Mouse (Mus musculus) forebrain, embryonic 15.5 days (tissue): ENCODE measurements around the gene Ppt2. TPM values are rescaled to one million over a fixed set of nuclear protein-coding genes. Genes with fewer than 3 reads are reported as not detected.

Source experiments
- ATAC-seq: fragments of 200-750 bp; cut with Nextera tagmentation; replicated peaks from 2 replicates; pipeline ENCODE4 v1.8.0; 2017; ENCODE audit warnings: mild to moderate bottlenecking, moderate TSS enrichment, moderate library complexity
- H3K27ac ChIP-seq: fragments of 300-500 bp; sonication (generic); replicated peaks from 2 replicates; pipeline ENCODE4 v1.5.1; 2015; ENCODE audit warnings: mild to moderate bottlenecking, inconsistent platforms
- H3K27me3 ChIP-seq: fragments of 300-500 bp; sonication (generic); 2 replicates; pipeline ENCODE4 v1.6.1; 2015; ENCODE audit warnings: inconsistent platforms
- H3K36me3 ChIP-seq: fragments of 300-500 bp; sonication (generic); 2 replicates; pipeline ENCODE4 v1.6.1; 2015; ENCODE audit warnings: mild to moderate bottlenecking, inconsistent platforms
- H3K4me1 ChIP-seq: fragments of 300-500 bp; sonication (generic); 2 replicates; pipeline ENCODE4 v1.6.1; 2015; ENCODE audit warnings: inconsistent platforms
- H3K4me2 ChIP-seq: fragments of 300-500 bp; sonication (generic); replicated peaks from 2 replicates; pipeline ENCODE4 v1.6.1; 2015; ENCODE audit warnings: mild to moderate bottlenecking, inconsistent platforms
- H3K4me3 ChIP-seq: fragments of 300-500 bp; sonication (generic); 2 replicates; pipeline ENCODE4 v1.5.1; 2015; ENCODE audit warnings: mild to moderate bottlenecking, inconsistent platforms
- H3K9ac ChIP-seq: fragments of 300-500 bp; sonication (generic); replicated peaks from 2 replicates; pipeline ENCODE4 v1.6.1; 2015; ENCODE audit warnings: mild to moderate bottlenecking, inconsistent platforms
- H3K9me3 ChIP-seq: fragments of 300-500 bp; sonication (generic); 2 replicates; pipeline ENCODE4 v1.6.1; 2016; ENCODE audit warnings: inconsistent platforms
- WGBS: fragments of 180-500 bp; shearing (Covaris S2); methylation state at CpG from one replicate; pipeline ENCODE4 v1.1.7; 2015; ENCODE audit warnings: mixed read lengths; 5-methylcytosine and 5-hydroxymethylcytosine counted together
- polyA plus RNA-seq: library from polyadenylated mRNA; unstranded; fragments of >200 nt; fragmentation: Nextera tagmentation; extraction: Ambion mirVana; gene quantifications from 2 replicates; pipeline ENCODE4 v1.2.1, GENCODE M21; 2015

The Ppt2 gene
- polyA plus RNA-seq, 1 experiment from 2014 or later, result 18.2 TPM

DNA sequence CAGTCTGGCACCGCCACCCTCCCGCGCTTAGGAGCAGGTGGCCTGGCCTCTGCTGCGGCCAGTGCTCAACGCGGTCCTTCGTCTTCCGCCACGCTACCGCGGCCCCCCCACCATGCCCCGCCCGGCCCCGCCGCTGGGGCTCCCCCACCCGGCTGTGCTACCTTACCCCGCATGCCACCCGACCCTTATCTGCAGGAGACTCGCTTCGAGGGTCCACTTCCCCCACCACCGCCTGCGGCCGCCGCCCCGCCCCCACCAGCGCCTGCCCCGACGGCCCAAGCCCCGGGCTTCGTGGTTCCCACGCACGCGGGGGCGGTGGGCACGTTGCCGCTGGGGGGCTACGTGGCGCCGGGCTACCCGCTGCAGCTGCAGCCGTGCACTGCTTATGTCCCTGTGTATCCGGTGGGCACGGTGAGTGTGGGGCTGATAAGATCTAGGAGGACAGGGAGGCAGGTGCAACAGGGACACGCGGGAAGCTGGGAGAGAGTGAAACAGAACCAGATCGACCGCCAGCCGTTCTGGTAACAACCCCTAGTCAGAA lies 2.5 kb upstream of the Ppt2 start:
- Histone ChIP-seq H3K9me3 (no peaks in the 10 kb centered on the region), H3K27ac (no peak overlapping the region), H3K4me2 (peak overlapping the region; percentile 96), H3K27me3 (peaks cover 21% of the 10 kb centered on the region), H3K9ac (peak overlapping the region; percentile 31), H3K4me1 (peaks cover 60% of the 10 kb centered on the region), H3K4me3 (peak overlapping the region; percentile 69), H3K36me3 (no peaks in the 10 kb centered on the region)
- no peak for ATAC-seq
- WGBS, result 2% methylated on average over 48 of the region's 48 CpGs

DNA sequence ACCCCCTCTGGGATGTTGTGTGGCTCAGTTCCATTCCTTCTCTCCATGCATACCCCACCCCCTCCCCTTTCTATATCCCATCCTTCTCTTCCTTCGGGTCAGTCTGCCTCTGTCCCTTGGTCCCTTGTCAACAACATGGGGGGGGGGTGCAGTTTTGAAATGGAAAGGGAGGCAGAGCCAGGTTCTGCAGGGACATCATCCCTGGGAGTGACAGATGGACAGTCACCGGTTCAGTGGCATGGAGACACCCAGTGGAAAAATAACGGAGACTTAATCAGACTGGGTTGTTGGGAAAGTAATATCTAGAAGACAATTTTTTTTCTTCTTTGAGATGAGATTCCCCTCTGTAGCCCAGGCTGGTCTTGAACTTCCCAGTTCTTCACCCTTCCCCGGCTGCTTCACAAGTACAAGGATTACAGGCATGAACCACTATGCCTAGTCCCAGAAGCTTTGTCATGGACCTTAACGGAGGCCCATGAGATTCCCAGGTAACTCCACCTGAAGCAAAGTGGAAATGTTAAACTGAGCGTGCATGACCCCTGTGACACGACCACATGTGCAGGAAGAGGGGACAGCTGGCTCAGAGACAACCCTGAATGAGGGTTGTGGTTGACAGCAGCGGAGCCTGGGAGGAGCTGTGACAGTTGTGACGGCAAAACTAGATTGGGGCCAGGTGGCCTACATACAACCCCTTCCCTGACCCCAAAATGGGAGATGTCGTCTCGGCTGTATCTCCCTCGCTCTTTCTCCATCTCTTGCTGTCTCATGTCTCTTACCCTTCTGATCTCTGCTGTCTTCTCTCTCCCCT lies 1.7 kb upstream of the Ppt2 start:
- H3K27me3 ChIP-seq, result peaks cover 19% of the 10 kb centered on the region
- no peak for ATAC-seq
- H3K36me3 ChIP-seq, result no peaks in the 10 kb centered on the region
- H3K9ac ChIP-seq, result peak overlapping the region; percentile 38
- H3K4me1 ChIP-seq, result peaks cover 62% of the 10 kb centered on the region
- no peak overlapping the region for H3K27ac ChIP-seq
- H3K4me2 ChIP-seq, result peak overlapping the region; percentile 96
- WGBS, result 23% methylated on average over 12 of the region's 12 CpGs
- H3K4me3 ChIP-seq, result peak overlapping the region; percentile 69
- no peaks in the 10 kb centered on the region for H3K9me3 ChIP-seq

DNA sequence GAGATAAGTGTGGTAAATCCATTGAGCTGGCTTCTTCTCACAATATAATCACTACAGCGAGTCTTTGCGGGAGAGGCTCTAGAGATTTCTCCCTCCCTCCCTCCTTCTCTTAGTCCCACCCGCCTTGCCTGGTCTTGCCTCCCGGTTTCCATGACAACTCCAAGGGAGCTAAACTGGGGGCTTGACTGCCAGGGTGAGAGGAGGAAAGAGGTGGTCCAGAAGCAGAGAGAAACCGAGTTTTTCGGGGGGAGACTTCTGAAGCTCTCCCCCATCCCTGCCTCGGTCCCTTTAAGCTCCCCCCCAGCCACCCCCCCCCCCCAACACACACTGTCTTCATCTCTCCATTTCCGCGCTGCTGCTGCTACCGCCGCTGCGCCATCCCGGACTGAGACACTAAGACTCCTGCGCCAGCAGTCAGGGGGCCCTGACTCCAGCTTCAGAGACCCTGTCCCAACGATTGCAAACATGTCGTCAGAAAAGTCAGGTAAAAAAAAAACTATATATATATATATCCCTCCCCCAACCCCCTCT lies 976 bp upstream of the Ppt2 start, which contains the start of gene Prrt1:
TSS of gene Prrt1 (plus strand) at position 313 of the 531 bp plus-strand sequence.
- Histone ChIP-seq H3K4me1 (peaks cover 62% of the 10 kb centered on the region), H3K27me3 (peaks cover 19% of the 10 kb centered on the region), H3K27ac (peak within 1 kb of the TSS; percentile 87), H3K9me3 (no peaks in the 10 kb centered on the region), H3K36me3 (no peaks in the 10 kb centered on the region), H3K4me3 (peak within 1 kb of the TSS; percentile 69), H3K9ac (peak within 1 kb of the TSS; percentile 71), H3K4me2 (peak within 1 kb of the TSS; percentile 96)
- peak; percentile 38; the same call in 1 of the 2 replicates for ATAC-seq
- WGBS, result 1% methylated on average over 16 of the region's 16 CpGs

DNA sequence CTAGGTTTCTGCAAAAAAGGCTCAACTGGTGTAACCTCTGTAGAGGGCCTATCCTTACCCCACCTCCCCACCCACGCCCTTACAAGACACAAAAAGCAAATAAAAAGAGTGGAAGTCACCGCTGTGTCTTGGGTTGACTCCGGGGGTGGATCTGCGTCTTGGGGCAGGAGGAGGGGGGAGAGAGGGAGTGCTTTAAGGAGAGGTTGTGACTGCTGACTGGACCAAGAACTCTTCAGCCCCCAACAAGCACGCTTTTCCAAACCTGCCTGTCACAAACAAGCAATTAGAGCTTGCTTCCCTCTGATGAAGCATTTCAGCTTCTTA lies 296 bp upstream of the Ppt2 start:
- Histone ChIP-seq H3K4me1 (peaks cover 62% of the 10 kb centered on the region), H3K4me3 (peak overlapping the region; percentile 69), H3K4me2 (peak overlapping the region; percentile 96), H3K9me3 (no peaks in the 10 kb centered on the region), H3K9ac (peak overlapping the region; percentile 71; the same call in 1 of the 2 replicates), H3K36me3 (no peaks in the 10 kb centered on the region), H3K27me3 (peaks cover 19% of the 10 kb centered on the region), H3K27ac (peak overlapping the region; percentile 87)
- ATAC-seq, result no peak
- WGBS, result 17% methylated on average over 5 of the region's 5 CpGs

DNA sequence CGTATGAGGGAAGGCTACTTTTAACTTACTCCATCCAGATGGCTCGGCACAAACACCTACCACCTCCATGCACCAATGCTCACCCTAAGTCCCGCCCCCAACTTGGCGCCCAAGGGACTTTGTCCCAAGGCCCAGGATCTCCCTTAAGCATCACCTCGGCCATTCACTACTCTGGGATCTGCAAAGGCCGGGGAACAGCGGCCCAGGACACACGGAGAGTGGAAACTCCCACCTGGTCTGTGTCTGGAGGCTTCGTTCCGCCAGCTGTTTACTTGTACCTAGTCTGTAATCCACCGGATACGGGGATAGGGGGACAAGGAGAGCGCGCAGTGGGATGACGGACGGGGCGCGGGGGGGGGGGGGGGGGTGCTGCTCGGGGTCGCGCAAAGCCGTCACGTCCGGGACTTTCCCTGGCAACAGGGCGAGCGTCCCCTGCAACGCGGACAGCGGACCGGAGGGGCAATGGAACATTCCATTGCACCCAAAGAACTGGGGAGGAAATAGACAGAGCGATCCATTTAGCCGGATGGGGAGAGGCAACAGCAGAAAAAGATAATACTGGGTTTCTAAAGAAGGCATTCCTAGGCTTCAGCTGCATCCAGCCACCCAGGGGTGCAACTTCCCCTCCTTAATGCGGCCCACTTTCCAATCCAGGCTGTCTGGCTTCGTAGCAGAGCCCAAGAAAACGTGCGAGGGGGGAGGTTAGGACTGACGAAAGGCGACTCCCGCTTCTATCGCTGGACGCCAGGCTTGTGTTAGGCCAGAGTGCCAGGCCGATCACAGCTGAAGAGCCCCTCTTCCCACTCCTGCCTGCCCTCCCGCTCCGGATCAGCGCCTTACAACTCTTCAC lies 992 bp downstream of the Ppt2 start:
- peak; percentile 70 for ATAC-seq
- under 1% methylated on average over 45 of the region's 45 CpGs for WGBS
- Histone ChIP-seq H3K27me3 (peaks cover 17% of the 10 kb centered on the region), H3K36me3 (peaks cover 8% of the 10 kb centered on the region), H3K27ac (peak overlapping the region; percentile 87), H3K9ac (peak overlapping the region; percentile 71), H3K4me2 (peak overlapping the region; percentile 96), H3K4me1 (peaks cover 60% of the 10 kb centered on the region), H3K4me3 (peak overlapping the region; percentile 69), H3K9me3 (no peaks in the 10 kb centered on the region)

DNA sequence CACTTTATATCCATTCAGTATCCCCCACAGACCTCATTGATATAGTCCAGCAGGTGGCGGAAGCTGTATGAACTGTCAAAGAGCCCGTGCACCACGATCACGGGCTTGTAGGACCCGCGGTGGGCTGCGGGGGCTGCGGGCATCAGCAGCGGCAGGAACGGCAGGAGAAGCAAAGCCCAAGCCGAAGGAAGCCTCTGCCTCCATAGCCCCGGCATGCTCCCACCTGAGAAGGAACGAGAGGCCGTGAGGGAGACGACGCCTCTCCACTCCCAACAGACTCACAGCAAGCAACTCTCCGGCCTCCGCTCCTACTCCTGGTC lies 1.6 kb downstream of the Ppt2 start:
- Histone ChIP-seq H3K9ac (peak overlapping the region; percentile 71), H3K27ac (peak overlapping the region; percentile 87), H3K27me3 (peaks cover 13% of the 10 kb centered on the region), H3K4me3 (peak overlapping the region; percentile 69), H3K4me1 (peaks cover 54% of the 10 kb centered on the region), H3K36me3 (peaks cover 14% of the 10 kb centered on the region), H3K4me2 (peak overlapping the region; percentile 96), H3K9me3 (no peaks in the 10 kb centered on the region)
- under 1% methylated on average over 18 of the region's 18 CpGs for WGBS
- peak; percentile 15 for ATAC-seq

DNA sequence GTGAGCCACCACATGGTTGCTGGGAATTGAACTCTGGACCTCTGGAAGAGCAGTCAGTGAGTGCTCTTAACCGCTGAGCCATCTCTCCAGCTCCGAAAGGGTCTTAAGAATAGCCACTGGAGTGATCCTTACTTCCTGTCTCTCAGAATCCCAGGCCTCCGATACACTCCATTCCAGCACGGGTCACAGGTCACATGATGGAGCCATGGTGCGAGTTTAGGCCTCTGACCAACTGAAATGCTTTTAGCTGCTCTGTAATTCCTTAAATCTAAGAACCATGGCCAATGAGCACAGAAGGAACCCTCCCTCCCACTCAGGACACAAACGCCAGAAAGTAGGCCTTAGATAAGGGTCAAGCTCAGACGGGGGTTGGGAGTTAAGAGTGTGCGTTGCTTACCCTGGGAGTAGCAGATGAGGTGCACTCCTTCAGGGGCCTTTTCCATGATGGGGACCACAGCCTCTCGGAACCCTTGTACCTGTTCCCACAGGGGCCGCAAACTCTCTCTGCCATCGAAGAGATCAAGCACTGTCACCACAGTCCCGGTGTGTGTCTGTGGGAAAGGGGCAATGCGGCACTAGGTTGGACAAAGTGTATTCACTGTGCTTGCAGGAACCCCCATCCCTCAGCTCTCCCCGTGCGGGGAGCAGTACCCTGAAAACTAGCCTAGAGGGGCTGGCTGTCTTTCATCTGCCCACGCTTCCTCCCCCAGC lies 2.1 kb downstream of the Ppt2 start:
- H3K27ac ChIP-seq, result peak overlapping the region; percentile 87
- no peak for ATAC-seq
- H3K4me1 ChIP-seq, result peaks cover 49% of the 10 kb centered on the region
- H3K9me3 ChIP-seq, result no peaks in the 10 kb centered on the region
- H3K27me3 ChIP-seq, result peaks cover 8% of the 10 kb centered on the region; the same call in 1 of the 2 replicates
- H3K9ac ChIP-seq, result peak overlapping the region; percentile 71
- peak overlapping the region; percentile 69 for H3K4me3 ChIP-seq
- H3K36me3 ChIP-seq, result peaks cover 16% of the 10 kb centered on the region
- 49% methylated on average over 16 of the region's 16 CpGs for WGBS
- H3K4me2 ChIP-seq, result peak overlapping the region; percentile 96

DNA sequence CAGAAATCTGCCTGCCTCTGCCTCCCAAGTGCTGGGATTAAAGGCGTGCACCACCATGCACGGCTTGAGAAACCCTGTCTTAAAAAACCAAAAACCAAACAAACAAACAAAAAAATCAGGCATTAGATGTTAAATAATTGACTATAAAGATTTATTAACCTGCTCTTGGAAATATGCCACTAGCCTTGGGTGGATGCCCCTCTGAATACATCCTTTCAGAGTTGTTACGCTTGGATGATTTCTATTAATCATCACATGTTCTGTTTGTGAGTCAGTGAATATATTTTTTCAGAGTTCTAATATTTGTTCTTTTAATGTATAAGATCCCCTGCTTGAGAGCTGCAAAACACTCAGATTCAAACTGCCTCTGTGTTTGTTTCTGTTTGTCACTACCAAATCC lies 3.3 kb downstream of the Ppt2 start:
- H3K4me3 ChIP-seq, result no peak overlapping the region
- peaks cover under 1% of the 10 kb centered on the region; the same call in 1 of the 2 replicates for H3K27me3 ChIP-seq
- H3K4me1 ChIP-seq, result peaks cover 37% of the 10 kb centered on the region
- H3K27ac ChIP-seq, result no peak overlapping the region
- 98% methylated on average over 3 of the region's 3 CpGs for WGBS
- no peak for ATAC-seq
- H3K4me2 ChIP-seq, result no peak overlapping the region
- peaks cover 23% of the 10 kb centered on the region for H3K36me3 ChIP-seq
- no peaks in the 10 kb centered on the region for H3K9me3 ChIP-seq
- H3K9ac ChIP-seq, result no peak overlapping the region

DNA sequence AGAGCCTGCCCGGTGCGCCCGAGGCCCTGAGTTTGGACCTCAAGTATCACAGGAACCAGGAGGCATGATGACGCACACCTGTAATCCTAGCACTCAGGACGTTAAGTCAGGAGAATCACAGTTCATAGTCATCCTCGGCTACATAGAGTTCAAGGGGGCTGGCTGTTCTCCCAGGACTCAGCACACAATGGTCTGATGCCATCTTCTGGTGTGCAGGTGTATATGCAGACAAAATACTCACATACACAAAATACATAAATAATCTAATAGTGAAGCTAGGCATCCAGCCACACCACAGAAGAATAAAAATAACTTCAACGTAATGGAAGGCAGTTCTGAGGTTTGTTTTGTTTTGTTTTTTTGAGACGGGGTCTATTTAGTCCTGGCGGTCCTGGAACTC lies 5.1 kb downstream of the Ppt2 start:
- H3K4me3 ChIP-seq, result no peak overlapping the region
- H3K4me2 ChIP-seq, result no peak overlapping the region
- H3K9ac ChIP-seq, result no peak overlapping the region
- peaks cover 18% of the 10 kb centered on the region for H3K4me1 ChIP-seq
- no peaks in the 10 kb centered on the region for H3K9me3 ChIP-seq
- H3K27me3 ChIP-seq, result no peaks in the 10 kb centered on the region
- H3K36me3 ChIP-seq, result peaks cover 24% of the 10 kb centered on the region
- whole genome bisulfite sequencing, result 87% methylated on average over 9 of the region's 9 CpGs
- ATAC-seq, result no peak
- H3K27ac ChIP-seq, result no peak overlapping the region

DNA sequence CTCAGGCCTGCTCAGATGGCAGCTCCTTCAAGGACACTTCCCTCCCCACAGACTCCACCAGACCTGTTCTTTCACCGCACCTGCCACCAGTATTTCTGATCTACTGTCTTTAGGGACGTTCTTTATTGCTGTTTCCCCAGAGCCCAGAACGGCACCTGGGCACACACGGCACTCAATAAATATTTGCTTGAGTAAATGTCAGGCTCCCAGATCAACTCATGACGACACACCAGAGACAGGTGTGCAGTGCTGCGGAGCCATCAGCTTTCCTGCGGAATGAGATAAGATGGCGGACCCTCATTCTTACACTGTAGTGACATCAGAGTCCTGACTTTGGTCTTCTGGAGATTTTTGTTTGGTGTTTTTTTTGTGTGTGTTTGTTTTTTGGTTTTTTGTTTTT lies 7.3 kb downstream of the Ppt2 start:
- WGBS, result over 99% methylated on average over 8 of the region's 8 CpGs
- ATAC-seq, result no peak

DNA sequence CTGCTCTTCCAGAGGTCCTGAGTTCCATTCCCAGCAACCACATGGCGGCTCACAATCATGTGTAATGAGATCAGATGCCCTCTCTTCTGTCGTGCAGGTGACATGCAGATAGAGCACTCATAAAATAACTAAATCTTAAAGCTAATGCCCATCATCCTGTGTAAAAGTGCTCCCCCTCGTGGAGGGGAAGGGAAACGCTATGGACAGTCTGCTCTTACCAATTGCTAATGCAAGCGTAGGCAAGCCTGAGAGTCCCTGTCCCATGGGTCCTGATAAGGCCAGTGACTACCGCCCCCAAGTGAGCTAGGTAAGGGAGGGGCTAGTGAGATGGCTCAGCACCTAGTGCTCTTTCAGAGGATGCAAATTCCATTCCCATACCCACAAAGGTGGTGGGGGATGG lies 9.3 kb downstream of the Ppt2 start:
- Histone ChIP-seq H3K4me2 (no peak overlapping the region), H3K9me3 (no peaks in the 10 kb centered on the region), H3K4me3 (no peak overlapping the region), H3K36me3 (peaks cover 44% of the 10 kb centered on the region), H3K27me3 (no peaks in the 10 kb centered on the region), H3K27ac (no peak overlapping the region), H3K9ac (no peak overlapping the region), H3K4me1 (no peaks in the 10 kb centered on the region)
- no peak for ATAC-seq
- 10% methylated on average over 6 of the region's 6 CpGs for WGBS

More for the DNA sequence above, 7.3 kb downstream of the Ppt2 start:
- H3K4me1 ChIP-seq, result peaks cover 4% of the 10 kb centered on the region
- H3K4me3 ChIP-seq, result no peak overlapping the region
- no peak overlapping the region for H3K9ac ChIP-seq
- H3K4me2 ChIP-seq, result no peak overlapping the region
- H3K27ac ChIP-seq, result no peak overlapping the region
- peaks cover 35% of the 10 kb centered on the region for H3K36me3 ChIP-seq
- no peaks in the 10 kb centered on the region for H3K27me3 ChIP-seq
- no peaks in the 10 kb centered on the region for H3K9me3 ChIP-seq
